Mouse (Mus musculus) liver, adult 2 months (tissue): ENCODE results near the gene Rnf181.

Source experiments
- CTCF ChIP-seq: fragments of 200-500 bp; IDR thresholded peaks from 2 replicates; pipeline ENCODE4 v1.5.1; 2011; ENCODE audit warnings: low read depth, low read length, control low read depth
- POLR2A ChIP-seq: fragments of 200-500 bp; IDR thresholded peaks from 2 replicates; pipeline ENCODE4 v1.6.1; 2011; ENCODE audit warnings: low read length, control low read depth; ENCODE audit not compliant: insufficient read depth; ENCODE audit errors: extremely low read depth

- TF ChIP-seq POLR2A (no peak), CTCF (no peak)
Observed at GRCm38 (mm10) chr6:72359343-72359742, 7.4 kb downstream of the Rnf181 start.
